Comparison of ENCODE assay signal across 12 mouse cellular contexts in the genomic region with DNA sequence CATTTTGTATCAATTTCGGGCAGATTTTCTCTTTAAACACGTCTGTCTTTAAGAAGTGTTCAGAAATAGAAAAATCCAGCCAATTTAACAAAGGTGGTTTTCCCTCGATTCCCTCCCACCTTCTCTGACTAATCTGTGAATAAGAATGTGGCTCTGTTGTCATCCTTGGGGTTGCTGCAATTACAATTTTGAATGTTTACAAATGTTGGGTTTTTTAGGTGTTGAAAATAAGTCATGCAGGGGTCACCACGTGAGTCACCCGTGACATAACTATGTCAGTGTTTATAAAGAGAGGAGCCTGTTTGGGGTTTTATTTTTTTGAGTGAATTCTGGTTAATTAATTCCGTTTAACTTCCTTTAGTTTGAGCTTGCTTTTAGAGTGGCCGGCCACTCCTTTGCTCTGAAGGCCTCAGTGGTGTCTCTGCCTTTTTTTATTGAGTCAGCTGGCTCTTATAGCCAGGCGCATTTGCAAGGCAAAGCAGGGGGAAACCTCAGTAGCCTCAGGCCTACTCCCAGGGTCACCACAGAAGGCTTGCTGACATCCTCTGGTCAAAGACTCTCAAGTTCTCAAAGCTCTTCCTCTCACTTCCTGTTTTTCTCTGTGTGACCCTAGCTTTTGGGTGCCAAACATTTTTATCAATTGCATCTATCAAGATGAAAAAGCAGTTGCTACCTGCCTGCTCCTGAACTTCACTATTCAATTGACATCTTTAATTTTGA.
DNase-seq lines count a peak whose midpoint lies in the region; ATAC-seq lines count a peak whose summit lies in the region.
"Had no signal": no experiment of that assay in that cellular context is flagged by ENCODE, and none has a peak within 500 bp of the region (broad histone marks: within the 10 kb centered on the region; RNA-seq: fewer than 3 reads in every experiment).

No protein-coding gene starts in this region.

- H3K27me3 ChIP-seq in midbrain, embryonic 11.5 days (ENCODE audit: control insufficient read depth, insufficient read depth, low read length), result no peaks in the 10 kb centered on the region
- no peaks in the 10 kb centered on the region for H3K27me3 ChIP-seq in midbrain, embryonic 13.5 days
- no peaks in the 10 kb centered on the region for H3K27me3 ChIP-seq in embryonic facial prominence, embryonic 10.5 days (replicated peaks; ENCODE audit: low read depth, poor library complexity, severe bottlenecking)

- no peak overlapping the region for H3K27ac ChIP-seq in midbrain, embryonic 11.5 days (ENCODE audit: low read depth, low read length)
- H3K27ac ChIP-seq in midbrain, embryonic 13.5 days, result no peak overlapping the region
- no peak overlapping the region for H3K27ac ChIP-seq in embryonic facial prominence, embryonic 10.5 days (replicated peaks)

- H3K9me3 ChIP-seq in midbrain, embryonic 11.5 days (ENCODE audit: control insufficient read depth, low read length), result no peaks in the 10 kb centered on the region
- no peaks in the 10 kb centered on the region for H3K9me3 ChIP-seq in midbrain, embryonic 13.5 days
- no peaks in the 10 kb centered on the region for H3K9me3 ChIP-seq in embryonic facial prominence, embryonic 10.5 days

- no peak overlapping the region for H3K4me2 ChIP-seq in midbrain, embryonic 11.5 days
- no peak overlapping the region for H3K4me2 ChIP-seq in midbrain, embryonic 13.5 days (replicated peaks)

- peak; percentile 85 for DNase-seq in midbrain, embryonic 11.5 days (ENCODE audit: low spot score, missing footprints)
- DNase-seq in R1 (ENCODE audit: low read depth, low spot score), result peak; percentile 29
- DNase-seq in embryonic facial prominence, embryonic 10.5 days (ENCODE audit: low spot score), result peak; percentile 15
- DNase-seq in ovary, postnatal 10 days (ENCODE audit: low spot score), result no peak
- DNase-seq in thymus, postnatal 14 days, result no peak
- no peak for DNase-seq in thymus, adult 18-20 months
- DNase-seq: adrenal gland, postnatal 25 days; cerebellum, adult 11-12 months; lung, adult 18-20 months; right cerebral cortex, postnatal 14 days had no signal

- WGBS in midbrain, embryonic 11.5 days, result 20% methylated on average over 8 of the region's 8 CpGs
- 25% methylated on average over 8 of the region's 8 CpGs for WGBS in midbrain, embryonic 13.5 days
- 18% methylated on average over 8 of the region's 8 CpGs for WGBS in embryonic facial prominence, embryonic 10.5 days

- H3K36me3 ChIP-seq in midbrain, embryonic 11.5 days (ENCODE audit: control insufficient read depth, insufficient read depth, low read length), result no peaks in the 10 kb centered on the region
- no peaks in the 10 kb centered on the region for H3K36me3 ChIP-seq in midbrain, embryonic 13.5 days
- H3K36me3 ChIP-seq in embryonic facial prominence, embryonic 10.5 days (replicated peaks), result no peaks in the 10 kb centered on the region

- no peak overlapping the region for H3K9ac ChIP-seq in midbrain, embryonic 11.5 days (ENCODE audit: low read length)
- no peak overlapping the region for H3K9ac ChIP-seq in midbrain, embryonic 13.5 days (replicated peaks)

- peaks cover 10% of the 10 kb centered on the region; the same call in 1 of the 2 replicates for H3K4me1 ChIP-seq in midbrain, embryonic 11.5 days (ENCODE audit: control insufficient read depth, insufficient read depth, low read length)
- H3K4me1 ChIP-seq in midbrain, embryonic 13.5 days (replicated peaks), result peaks cover 24% of the 10 kb centered on the region
- H3K4me1 ChIP-seq in embryonic facial prominence, embryonic 10.5 days, result peaks cover 31% of the 10 kb centered on the region

- no peak for ATAC-seq in midbrain, embryonic 11.5 days (ENCODE audit: low FRiP score)
- no peak for ATAC-seq in midbrain, embryonic 13.5 days
- ATAC-seq: intestine, postnatal 0 days had no signal

- H3K4me3 ChIP-seq in midbrain, embryonic 11.5 days (ENCODE audit: low read depth, low read length), result no peak overlapping the region
- H3K4me3 ChIP-seq in midbrain, embryonic 13.5 days (replicated peaks), result no peak overlapping the region
- no peak overlapping the region for H3K4me3 ChIP-seq in embryonic facial prominence, embryonic 10.5 days

Comparison
In these comparisons a context has a peak if more than half of its experiments do, and no peak if none do; other contexts are left out.
1. DNase-seq: peak in midbrain, embryonic 11.5 days (single experiment), R1 (single experiment) and embryonic facial prominence, embryonic 10.5 days (single experiment); none in ovary, postnatal 10 days (single experiment), thymus, postnatal 14 days (single experiment) and thymus, adult 18-20 months (0 of 2).